Mouse (Mus musculus): ENCODE data around the gene Lrig1. TPM values are rescaled to one million over a fixed set of nuclear protein-coding genes. Genes with fewer than 3 reads are reported as not detected.

The Lrig1 gene
- total RNA-seq, 1 experiment from 2014 or later, result 5.6 TPM

DNA sequence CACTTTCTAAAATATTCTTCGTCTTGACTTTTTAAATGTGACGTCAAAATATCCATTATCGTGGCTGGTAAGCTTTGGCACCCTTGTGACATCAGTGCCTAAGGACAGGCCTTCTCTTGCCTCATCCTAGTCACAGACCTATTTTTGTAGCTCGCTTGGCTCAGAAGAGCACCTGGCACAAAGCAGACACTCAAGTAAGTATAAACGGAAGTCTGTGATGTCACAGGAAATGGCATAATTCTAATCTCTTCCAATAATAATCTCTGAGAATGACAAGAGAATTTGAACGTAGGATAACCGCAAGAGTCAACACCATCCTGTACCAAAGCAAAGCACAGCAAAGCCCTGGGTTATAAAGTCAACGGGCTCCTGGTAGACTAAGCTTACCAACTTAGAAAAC is 38.6 kb downstream of the Lrig1 start:
- no peak for ATAC-seq (replicated peaks in 1 of 2; ENCODE audit: insufficient read depth in 1 of 2, low FRiP score in 2 of 2, low TSS enrichment in 1 of 2, low read depth in 1 of 2, poor library complexity in 2 of 2, severe bottlenecking in 2 of 2)

DNA sequence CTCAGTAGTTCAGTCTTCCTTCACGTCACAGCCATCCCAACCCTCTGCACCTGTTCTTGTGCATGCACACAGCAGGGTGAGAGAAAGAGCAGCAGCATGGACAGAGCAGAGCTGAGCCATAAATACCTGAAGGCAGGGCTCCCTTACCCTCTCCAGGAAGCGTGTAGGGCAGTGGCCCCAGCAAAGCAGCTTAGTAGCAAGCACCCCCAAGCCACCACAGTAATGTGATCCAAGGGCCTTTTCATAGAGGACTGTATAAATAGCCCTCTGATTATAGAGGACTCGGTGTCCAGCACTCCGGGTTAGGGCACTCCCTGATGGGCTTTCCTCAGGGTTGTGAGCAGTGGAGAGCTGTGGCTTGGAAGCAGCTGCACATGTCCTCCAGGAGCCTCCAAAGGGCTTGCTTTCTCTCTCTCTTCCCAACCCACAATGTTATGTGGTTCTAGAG is 40.0 kb downstream of the Lrig1 start:
- no peak for ATAC-seq (replicated peaks in 1 of 2; ENCODE audit: insufficient read depth in 1 of 2, low FRiP score in 2 of 2, low TSS enrichment in 1 of 2, low read depth in 1 of 2, poor library complexity in 2 of 2, severe bottlenecking in 2 of 2)

DNA sequence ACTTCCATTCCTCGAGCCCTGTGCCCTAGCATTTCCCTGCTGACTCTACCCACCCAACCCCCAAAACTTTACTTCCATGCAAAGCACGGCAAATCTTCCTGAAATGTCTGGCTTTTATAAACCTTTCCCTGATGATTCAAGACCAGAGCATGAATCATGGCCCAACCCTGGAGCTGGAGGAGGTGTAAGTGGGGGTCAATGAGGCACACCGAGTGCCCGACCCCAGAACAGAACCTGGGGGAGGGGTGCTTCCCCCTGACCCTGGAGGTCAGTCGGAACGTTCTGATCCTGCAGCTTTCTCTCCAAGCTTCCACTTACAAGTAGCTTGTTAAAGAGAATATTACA is 41.9 kb downstream of the Lrig1 start:
- no peak for ATAC-seq (replicated peaks in 1 of 2; ENCODE audit: insufficient read depth in 1 of 2, low FRiP score in 2 of 2, low TSS enrichment in 1 of 2, low read depth in 1 of 2, poor library complexity in 2 of 2, severe bottlenecking in 2 of 2)

DNA sequence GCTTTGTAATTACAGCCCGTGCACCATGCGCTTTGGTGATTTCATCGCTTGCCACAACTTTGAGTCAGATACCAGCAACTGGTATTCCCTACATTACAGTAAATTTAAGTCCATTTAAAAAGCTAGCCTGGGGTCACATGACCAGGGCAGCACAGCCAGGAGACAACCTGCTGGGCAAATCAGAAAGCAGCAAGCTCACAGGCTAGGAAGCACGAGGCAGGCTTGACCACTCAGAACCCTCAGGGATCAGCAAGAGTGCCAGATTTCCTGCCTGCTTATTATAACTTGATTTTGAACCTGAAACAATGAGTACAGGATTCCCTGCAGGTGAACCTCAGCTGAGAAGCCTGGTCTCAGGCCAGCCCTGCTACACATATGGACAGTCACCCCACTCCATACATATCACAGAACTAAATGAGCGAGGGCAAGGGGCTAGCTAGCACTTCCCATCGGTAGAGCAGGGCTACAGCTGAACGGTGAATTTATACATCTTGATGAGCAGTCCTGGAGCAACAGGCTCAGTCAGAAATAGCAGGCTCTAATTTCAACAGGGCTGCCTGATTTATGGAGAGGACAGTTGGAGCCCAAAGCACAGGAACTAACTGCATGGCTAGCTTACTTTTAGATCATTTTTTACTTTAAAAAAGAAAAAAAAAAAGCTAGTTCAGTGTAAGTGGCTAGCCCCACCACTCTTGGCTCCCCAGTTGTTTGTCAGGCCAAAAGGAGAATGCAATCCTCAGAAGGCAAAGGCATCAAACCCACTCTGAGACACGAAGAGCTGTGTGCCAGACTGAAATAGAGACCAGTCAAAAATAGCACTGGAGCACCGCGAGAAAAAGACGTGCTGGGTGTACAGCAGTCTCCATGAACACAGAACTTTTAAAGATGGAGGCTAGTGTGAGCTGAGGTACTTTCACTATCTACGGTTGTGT is 42.5 kb downstream of the Lrig1 start:
- no peak for ATAC-seq (replicated peaks in 1 of 2; ENCODE audit: insufficient read depth in 1 of 2, low FRiP score in 2 of 2, low TSS enrichment in 1 of 2, low read depth in 1 of 2, poor library complexity in 2 of 2, severe bottlenecking in 2 of 2)

DNA sequence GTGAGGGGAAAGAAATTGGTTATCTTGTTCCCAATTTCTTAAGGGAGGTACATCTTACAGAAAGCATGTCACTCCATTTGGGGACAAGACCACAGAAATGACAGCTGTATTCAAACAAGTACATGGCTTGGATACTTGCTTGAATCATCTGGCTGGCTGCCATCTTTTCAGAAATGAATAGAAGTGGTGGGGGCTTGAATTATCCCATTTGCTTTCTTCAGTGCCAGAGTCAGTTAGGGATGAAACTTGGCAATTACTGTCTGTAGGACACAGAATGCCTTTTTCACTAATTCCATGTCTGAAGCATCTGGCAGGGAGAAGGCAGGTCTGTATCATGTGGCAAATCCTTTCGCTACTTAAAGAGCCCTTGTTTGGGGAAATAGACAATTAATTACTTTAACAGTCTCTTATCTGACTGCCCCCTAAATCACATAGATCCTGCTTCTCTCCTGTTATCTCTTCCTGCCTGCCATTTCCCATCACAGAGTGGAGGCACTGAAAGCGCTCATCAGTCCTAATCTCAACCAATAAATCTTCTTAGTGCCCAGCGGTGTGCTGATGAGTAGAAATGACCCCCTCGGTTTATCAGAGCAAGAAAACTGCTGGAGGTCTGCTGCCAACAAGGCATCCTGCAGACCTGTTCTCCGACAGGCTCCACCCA is 44.0 kb downstream of the Lrig1 start:
- ATAC-seq (replicated peaks in 1 of 2; ENCODE audit: insufficient read depth in 1 of 2, low FRiP score in 2 of 2, low TSS enrichment in 1 of 2, low read depth in 1 of 2, poor library complexity in 2 of 2, severe bottlenecking in 2 of 2), result no peak

DNA sequence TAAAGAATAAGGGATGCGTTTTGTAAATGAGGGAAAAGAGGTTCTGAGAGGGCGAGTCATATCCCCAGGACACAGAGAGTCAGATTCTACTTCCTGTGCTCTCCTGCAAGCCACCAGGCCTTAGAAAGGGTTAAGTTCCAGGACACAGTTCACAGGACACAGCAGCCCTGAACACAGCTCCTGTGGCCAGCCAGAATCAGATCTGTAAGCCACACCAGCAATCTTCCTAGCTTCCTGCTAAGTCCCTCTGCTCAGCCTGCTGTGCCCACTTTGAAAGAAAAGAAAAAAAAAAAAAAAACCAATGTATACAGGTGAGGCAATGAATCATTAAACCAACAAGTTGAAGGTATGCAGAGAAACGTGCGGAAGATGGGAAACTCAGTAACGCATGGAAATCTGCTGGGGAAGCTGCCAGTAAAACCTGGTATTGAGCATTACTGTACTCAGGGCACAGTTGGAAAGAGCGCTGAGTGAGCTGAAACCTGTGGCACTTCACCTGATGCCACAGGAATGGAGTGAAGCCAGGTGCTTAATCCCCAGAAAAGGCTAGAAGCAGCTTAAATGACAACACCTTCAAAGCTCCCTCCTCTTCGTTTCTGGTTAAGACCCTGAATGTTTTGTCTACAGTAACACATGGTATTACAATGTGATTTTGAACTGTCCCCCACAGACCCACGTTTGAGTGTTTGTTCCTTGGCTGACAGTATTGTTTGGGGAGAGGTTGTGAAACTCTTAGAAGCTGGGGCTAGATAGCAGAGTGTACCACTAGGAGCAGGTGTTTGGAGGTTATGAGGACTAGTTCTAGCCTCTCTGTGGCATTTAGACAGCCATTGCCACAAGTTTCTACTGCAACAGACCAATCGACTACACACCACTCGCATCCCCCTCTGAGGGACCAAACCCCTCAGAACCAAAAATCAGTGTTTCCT is 46.3 kb downstream of the Lrig1 start:
- no peak for ATAC-seq (replicated peaks in 1 of 2; ENCODE audit: insufficient read depth in 1 of 2, low FRiP score in 2 of 2, low TSS enrichment in 1 of 2, low read depth in 1 of 2, poor library complexity in 2 of 2, severe bottlenecking in 2 of 2)

DNA sequence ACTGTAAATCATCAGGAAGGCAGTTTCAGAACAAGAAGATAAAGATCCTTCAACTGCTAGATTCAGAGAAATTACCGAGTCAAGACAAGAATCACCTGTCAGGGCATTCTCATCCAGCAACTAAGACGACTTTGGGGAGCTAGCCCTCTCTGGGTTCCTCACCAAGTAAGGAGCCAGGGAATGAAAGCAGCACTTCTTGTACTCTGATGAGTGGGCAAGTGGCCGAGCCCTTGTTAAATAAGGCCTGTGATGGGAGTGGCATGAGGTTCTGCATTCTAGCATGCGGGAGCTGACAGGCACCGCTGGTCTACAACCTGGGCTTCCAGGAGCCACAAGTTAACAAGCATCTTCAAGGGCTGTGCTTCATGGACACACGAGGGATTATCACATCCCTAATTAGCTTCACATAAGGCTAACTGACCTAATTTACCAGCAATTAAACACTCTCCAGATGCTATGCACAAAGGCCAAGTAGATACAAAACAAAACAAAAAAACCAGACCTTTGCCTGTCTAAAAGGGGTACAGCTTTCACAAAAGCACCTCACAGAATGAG is 47.2 kb downstream of the Lrig1 start:
- ATAC-seq (replicated peaks in 1 of 2; ENCODE audit: insufficient read depth in 1 of 2, low FRiP score in 2 of 2, low TSS enrichment in 1 of 2, low read depth in 1 of 2, poor library complexity in 2 of 2, severe bottlenecking in 2 of 2), result no peak

DNA sequence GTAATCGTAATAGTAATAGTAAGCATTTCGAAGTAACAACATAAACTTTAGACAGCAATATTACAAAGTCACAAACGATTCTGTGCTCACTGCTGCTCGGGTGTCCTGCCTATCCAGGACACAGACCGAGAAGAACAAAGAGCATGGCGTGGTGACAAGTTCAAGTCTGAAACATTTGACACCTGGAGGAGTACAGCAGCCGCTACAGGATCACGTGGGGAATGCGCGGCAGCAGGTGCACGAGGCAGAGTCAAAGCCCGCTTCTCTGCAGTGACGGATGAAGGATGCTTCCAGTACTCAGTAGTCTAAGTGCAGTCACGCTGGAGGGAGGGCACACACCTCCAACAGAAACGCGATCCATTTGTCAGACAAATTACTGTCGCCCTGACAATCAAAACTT is 48.4 kb downstream of the Lrig1 start:
- no peak for ATAC-seq (replicated peaks in 1 of 2; ENCODE audit: insufficient read depth in 1 of 2, low FRiP score in 2 of 2, low TSS enrichment in 1 of 2, low read depth in 1 of 2, poor library complexity in 2 of 2, severe bottlenecking in 2 of 2)

DNA sequence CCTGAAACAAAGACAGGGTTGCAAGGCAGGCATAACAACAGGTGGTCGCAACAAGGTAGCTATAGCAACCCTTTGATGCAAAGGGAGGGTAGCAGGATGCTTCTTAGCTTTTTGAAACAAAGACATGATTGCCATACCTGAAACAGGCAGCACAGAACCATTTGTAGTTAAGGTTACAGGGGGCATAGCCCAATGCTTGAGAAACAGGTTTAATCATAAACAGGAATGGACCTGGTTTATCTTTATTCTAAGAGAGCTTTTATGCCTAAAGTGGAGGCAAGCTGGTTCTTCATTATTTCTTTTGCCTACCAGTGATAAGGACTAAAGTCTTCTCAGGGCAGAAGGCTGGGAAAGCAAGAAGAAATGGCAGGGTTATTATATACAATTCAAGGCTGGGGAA is 50.3 kb downstream of the Lrig1 start:
- ATAC-seq (replicated peaks in 1 of 2; ENCODE audit: insufficient read depth in 1 of 2, low FRiP score in 2 of 2, low TSS enrichment in 1 of 2, low read depth in 1 of 2, poor library complexity in 2 of 2, severe bottlenecking in 2 of 2), result no peak

DNA sequence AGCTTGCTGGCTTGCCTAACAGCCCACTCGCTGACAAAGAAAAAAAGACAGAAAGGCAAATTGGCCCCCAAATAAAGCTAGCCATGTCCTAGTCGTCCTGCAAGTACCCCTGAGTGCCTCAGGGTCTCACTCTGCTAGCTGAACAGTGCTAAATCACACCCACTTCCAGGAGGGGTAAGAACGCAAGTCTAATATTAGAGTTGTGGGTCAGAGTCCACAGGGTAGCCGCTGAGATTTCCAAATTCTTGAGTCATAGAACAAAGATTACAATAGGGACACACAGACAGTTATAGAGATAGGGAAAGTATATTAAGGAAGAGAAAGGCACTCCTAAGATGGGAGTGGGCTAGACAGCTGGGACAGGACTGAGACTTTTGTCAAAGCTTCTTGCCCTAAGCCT is 51.5 kb downstream of the Lrig1 start:
- ATAC-seq (replicated peaks in 1 of 2; ENCODE audit: insufficient read depth in 1 of 2, low FRiP score in 2 of 2, low TSS enrichment in 1 of 2, low read depth in 1 of 2, poor library complexity in 2 of 2, severe bottlenecking in 2 of 2), result no peak

DNA sequence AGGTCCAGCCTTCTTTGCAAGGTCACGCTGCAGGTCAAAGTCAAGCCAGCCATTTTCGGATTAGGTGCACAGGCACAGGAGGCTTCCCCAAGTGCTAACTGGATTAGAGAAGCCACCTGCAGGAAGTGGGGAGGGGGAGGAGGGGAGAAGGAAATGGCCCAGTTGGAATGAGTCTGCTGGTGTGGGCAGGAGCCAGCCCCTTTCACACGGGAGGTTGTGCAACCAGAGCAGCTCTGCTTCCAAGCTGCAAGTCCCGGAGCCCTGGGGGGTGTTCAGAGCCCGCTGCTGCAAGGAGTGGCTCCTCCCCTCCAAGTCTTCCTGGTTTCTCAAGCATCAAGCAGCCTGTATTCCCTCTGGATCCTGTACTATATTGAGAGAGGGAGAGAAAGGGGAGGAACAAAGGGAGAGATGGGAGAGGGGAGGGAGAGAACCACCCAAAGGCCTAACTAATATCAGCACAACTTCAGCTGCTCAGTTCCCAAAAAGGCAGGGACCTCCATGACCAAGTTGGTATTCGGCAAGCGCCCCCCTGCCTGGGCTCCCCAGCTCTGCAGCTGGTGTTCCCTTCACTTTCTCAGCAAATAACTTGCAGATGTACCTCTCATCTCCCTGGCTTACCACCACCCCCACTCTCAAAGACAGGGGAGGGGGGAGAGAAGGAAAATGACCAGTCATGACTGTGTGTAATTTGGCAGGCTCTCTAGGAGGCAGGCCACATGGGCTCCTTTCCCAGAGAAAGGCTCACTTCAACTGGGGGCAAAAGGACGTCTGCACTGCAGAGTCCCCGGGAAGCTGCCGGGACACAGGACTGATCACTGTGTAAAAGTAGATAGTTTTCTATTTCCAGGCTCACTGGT is 52.2 kb downstream of the Lrig1 start:
- ATAC-seq (replicated peaks in 1 of 2; ENCODE audit: insufficient read depth in 1 of 2, low FRiP score in 2 of 2, low TSS enrichment in 1 of 2, low read depth in 1 of 2, poor library complexity in 2 of 2, severe bottlenecking in 2 of 2), result peak; percentile 55 to 65

DNA sequence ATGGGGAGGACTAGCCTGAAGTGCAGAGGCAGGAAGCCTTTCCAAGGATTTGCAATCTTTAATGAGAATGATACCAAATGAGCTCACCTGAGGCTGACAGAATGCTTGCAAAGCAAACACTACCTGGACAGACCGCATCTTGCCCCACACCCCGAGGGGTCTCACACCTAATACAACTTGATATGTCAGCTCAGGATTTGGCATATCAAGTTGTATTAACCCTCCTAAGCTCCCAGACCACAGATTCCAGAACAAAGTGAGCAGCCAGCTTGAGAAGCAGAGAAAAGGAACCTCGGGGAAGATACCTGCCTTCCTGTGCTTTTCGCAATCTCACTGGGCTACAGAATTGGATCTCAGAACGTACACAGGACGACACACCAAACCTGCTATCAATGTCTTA is 53.1 kb downstream of the Lrig1 start:
- no peak for ATAC-seq (replicated peaks in 1 of 2; ENCODE audit: insufficient read depth in 1 of 2, low FRiP score in 2 of 2, low TSS enrichment in 1 of 2, low read depth in 1 of 2, poor library complexity in 2 of 2, severe bottlenecking in 2 of 2)

DNA sequence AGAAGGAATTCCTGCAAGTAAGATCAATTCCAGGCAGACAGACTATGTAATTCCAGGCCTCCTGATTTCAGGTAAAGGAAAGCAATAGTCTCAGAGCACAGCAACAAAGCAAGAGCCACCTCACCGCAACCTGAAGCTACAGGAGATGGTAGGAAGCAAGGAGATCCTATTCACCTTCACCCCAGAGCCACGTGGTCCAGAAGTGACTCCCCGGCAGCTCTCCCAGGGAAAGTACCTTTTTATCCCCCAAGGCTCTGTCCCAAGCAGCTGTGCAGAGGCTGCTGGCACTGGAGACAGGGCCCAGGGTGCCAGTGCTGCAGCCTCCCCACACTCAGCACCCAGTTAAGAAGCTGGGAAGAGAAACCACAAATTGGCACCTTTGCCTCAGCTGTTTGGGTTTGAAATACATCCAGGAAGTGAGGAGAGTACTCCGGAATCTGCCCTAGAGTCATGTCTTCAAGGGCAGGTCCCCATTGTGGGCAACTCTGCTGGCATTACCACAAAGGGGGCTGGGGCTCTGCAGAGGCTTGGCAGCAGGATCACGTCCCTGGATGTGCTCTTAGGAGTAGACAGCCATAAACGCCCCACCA is 53.6 kb downstream of the Lrig1 start:
- ATAC-seq (replicated peaks in 1 of 2; ENCODE audit: insufficient read depth in 1 of 2, low FRiP score in 2 of 2, low TSS enrichment in 1 of 2, low read depth in 1 of 2, poor library complexity in 2 of 2, severe bottlenecking in 2 of 2), result no peak; a peak in 1 of 4 replicates

DNA sequence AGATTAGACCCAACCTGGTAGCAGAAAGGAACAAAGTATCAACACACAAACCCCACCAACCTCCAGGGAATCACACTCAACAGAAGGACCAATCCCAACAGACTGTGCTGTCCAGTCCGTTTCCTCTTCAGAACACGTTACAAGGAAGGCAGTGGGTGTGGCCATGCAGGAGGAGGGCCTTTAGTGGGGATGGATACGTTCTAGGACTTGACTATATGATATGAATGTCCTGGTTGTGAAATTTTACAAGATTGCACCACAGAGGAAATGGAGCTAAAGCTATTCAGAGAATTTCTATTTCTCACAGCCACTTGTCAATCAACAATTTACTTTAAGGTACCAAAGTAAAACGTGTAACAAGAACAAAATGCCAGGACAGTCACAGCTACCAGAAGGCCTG is 54.2 kb downstream of the Lrig1 start:
- ATAC-seq (replicated peaks in 1 of 2; ENCODE audit: insufficient read depth in 1 of 2, low FRiP score in 2 of 2, low TSS enrichment in 1 of 2, low read depth in 1 of 2, poor library complexity in 2 of 2, severe bottlenecking in 2 of 2), result no peak; a peak in 1 of 4 replicates

DNA sequence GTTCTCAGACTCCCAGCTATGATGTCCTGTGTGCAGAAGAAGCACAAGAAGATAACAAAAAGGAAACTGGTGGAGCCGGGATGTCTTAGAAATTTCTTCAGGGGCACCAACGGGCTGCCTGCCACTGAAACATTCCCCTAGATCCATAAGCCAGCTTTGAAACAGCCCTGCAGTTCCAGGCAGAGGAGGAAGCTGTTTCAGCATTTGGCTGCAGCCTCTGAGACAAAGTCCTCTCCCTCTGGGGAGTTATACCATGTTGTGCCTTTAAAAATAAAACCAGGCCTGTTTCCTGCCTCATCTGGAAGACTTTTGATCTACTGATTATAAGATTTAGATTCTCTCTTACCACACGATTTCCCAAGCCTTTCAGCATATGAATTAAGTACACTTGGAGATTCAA is 55.3 kb downstream of the Lrig1 start:
- no peak for ATAC-seq (replicated peaks in 1 of 2; ENCODE audit: insufficient read depth in 1 of 2, low FRiP score in 2 of 2, low TSS enrichment in 1 of 2, low read depth in 1 of 2, poor library complexity in 2 of 2, severe bottlenecking in 2 of 2)

DNA sequence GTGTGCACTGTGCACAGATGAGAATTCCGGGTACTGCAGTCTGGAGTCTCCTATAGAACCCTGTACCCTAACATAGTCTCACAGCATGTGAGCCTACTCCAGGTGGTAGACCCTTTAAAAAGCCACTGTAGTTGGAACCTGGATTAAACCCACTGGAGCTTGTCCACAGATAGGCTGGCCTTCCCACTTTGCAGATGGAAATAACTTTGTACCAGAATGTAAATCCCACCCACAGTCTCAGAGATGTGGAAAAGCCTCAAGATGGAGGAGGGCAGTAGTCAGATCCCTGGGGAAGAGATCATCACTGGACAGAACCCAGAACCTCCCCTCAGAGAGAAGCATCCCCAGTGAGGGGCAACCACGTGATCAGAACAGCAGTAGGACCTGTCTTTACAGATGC is 56.0 kb downstream of the Lrig1 start:
- no peak for ATAC-seq (replicated peaks in 1 of 2; ENCODE audit: insufficient read depth in 1 of 2, low FRiP score in 2 of 2, low TSS enrichment in 1 of 2, low read depth in 1 of 2, poor library complexity in 2 of 2, severe bottlenecking in 2 of 2)
